Mouse (Mus musculus) kidney, postnatal 4 days (tissue): ENCODE data around the gene Gon7.
A peak's percentile ranks its signal among the peaks of the same experiment; 100 is the strongest.

Experiments
- DNase-seq, 2 experiments: peaks; one replicate each; pipeline ENCODE4 v3.0.0; 2021; ENCODE audit warnings: mixed read lengths in 2 of 2

Gene Gon7

GRCm38 (mm10) chr12:102705216-102705871 is 52.3 kb downstream of the Gon7 start:
- peak; percentile 92 to 94 for DNase-seq

- DNase-seq, result peak; percentile 70 to 82
Observed at GRCm38 (mm10) chr12:102704457-102705198, 53.0 kb downstream of the Gon7 start, which contains the start of gene Itpk1. Gene Itpk1 (minus strand): TSS chr12:102704930.

- no peak for DNase-seq
Observed at GRCm38 (mm10) chr12:102703921-102704408, 53.6 kb downstream of the Gon7 start.

- DNase-seq, result no peak
Observed at GRCm38 (mm10) chr12:102703441-102703840, 54.2 kb downstream of the Gon7 start.
